Mouse (Mus musculus): Measurements from ENCODE around the gene Cpn2.

Gene Cpn2

GRCm38 (mm10) chr16:30267359-30267758 lies at the start of gene Cpn2:
Gene Cpn2 (minus strand): TSS chr16:30267499.
- no peak for DNase-seq

- DNase-seq, result no peak
These were observed 46.9 kb upstream of the Cpn2 start for GRCm38 (mm10) chr16:30314236-30314635.

- DNase-seq, result no peak
These were observed 43.3 kb upstream of the Cpn2 start, which contains the start of gene Gp5 for GRCm38 (mm10) chr16:30310647-30311046. Gene Gp5 (minus strand): TSS chr16:30310779.

- DNase-seq, result no peak
These were observed 42.8 kb upstream of the Cpn2 start for GRCm38 (mm10) chr16:30310171-30310515.

- DNase-seq, result peak; percentile 48
These were observed 42.3 kb upstream of the Cpn2 start for GRCm38 (mm10) chr16:30309395-30310170.

DNA sequence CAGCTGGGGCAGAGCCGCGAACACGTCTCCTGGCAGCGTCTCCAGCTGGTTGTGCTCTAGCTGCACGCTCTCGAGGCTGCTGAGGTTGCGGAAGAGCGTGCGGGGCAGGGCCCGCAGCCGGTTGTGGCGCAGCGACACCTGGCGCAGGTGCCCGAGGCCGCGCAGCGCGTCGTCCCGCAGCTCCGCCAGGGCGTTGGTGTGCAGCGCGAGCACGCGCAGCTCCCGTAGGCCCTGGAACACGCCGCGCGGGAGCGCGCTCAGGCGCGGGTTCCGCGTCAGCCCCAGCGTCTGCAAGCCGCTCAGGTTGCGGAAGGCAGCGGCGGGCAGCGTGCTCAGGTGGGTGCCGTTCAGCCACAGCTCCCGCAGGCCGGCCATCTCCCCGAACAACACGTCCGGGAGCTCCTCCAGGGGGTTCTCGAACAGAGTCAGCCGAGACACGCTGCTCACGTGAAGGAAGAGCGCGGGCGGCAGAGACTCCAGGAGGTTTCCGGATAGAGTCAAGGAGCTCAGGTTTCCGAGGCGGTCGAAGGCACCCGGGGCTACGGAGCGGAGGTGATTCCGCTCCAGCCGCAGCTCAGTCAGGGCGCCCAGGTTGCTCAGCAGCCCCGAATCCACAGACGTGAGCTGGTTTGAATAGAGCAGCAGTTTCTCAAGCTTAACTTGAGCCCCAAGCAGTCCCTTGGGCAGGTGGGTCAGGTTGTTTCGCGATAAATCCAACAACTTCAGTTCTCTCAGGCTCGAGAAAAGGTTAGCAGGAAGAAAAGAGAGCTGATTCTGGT lies 41.5 kb upstream of the Cpn2 start:
- peak; percentile 85 for DNase-seq

GRCm38 (mm10) chr16:30307961-30308615 lies 40.8 kb upstream of the Cpn2 start:
- no peak for DNase-seq

- DNase-seq, result no peak
These were observed 40.0 kb upstream of the Cpn2 start for GRCm38 (mm10) chr16:30307306-30307705.

DNA sequence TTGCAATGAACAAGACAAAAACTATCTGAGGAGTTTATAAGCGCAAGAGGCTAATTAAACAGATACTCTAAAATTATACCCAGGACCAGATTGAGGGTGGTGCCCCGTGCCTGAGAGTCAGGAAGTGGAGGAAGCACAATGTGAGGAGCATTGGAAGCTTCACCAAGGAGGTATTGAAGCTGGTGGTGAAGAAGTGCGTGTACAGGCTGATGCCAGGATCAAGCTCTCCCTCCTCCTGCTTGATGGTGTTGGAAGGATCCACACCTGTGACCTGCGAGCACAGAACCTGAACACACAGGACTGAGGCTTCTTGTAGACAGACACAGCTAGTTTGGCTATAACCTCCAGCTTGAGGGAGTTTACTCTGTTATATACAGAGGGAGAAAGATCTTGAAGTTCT lies 38.8 kb upstream of the Cpn2 start:
- DNase-seq, result no peak

GRCm38 (mm10) chr16:30304236-30304635 lies 36.9 kb upstream of the Cpn2 start:
- DNase-seq, result no peak

GRCm38 (mm10) chr16:30303411-30303810 lies 36.1 kb upstream of the Cpn2 start:
- no peak for DNase-seq

- DNase-seq, result no peak
These were observed 35.4 kb upstream of the Cpn2 start for GRCm38 (mm10) chr16:30302686-30303085.

DNA sequence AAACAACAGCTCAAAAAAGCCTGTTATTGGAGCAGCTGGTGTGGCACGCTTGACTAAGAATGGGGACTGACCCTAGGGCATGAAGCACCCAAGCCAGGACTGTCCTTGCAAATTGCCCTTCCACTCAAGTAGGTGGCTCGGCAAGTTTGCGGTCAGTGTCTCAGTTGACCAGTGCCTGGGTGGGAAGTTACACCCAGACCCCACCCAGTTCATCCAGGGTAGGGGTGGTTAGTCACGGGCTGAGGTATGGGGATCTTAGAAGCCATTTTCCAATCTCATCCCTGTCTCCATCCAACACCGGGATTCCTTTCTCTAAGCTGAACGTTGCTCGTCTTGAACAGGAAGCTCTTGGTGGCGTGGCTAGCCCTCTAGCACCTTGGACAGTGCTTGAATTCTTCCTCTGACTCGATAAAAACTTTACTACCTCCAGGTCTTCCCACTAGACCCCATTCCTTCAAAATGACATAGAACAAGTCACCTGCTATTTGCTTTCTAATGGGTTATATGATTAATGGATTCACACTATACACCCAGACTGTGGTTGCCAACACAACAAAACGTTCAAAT lies 32.5 kb upstream of the Cpn2 start:
- no peak for DNase-seq

DNA sequence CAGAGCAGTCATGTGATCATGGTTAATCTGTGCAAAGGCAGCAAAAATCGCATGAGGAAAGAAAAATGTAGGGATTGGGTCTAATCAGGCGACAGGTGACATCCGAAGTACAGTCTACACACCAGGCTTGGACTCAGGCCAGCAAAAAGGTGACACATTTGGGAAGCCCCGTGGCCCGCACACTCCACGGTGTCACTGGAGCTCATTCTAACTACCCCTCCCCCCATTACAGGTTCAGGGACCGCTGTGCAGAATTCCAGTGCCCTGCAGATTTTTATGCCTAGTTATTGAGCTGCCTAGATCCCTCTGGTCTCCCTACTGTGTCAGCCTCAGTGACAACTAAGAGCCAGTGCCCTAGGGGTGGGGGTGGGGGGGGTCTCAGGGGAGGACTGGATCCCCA lies 30.2 kb upstream of the Cpn2 start:
- no peak for DNase-seq

DNA sequence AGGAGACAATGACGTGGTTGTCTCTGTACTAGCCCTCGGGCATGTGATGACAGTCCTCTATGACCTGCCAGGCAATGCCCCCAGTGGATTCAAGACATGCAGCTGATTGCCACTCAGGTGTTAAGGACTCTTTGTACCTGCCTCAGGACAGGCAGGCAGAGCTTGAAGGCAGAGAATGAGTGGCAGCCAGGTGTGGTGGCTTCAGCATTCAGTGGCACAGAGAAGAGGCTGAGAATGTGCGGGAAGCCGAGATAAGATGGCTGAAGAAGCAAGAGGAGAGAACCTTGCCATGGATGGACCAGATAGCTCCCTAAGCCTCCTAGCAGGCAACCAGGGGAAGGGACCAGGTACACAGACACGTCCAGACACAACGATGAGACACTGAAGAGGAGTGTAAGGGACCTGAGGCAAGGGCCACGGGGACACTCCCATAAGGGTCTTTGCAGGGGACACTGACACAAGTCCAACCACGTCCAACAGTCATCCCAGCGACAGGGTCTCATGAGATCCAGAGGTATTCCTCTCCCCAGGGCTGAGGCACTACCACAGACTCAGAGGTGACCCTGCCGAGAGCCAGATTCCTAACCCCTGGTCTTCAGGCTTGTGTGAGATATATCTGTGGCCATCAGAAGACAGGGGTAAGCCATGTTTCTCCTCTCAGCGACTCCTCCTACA lies 29.4 kb upstream of the Cpn2 start:
- DNase-seq, result no peak

DNA sequence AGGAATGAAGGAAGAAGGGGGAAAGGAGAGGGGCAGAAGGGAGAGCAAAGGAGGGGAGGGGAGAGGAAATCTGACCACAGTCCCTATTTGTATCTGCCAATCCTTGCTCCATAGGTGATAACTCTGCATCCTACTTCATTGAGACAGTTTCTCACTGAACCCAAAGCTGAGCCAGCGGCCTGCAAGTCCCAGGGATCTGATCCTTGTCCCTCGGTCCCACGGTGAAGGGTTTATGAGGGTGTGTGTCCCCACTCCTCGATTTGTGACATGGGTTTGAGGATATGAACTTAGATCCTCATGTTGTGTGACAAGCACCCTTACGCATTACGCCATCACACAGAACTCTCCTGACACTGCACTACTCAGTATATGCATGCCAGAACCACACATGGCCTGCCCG lies 27.8 kb upstream of the Cpn2 start:
- DNase-seq, result no peak

- no peak for DNase-seq
These were observed 23.1 kb upstream of the Cpn2 start for GRCm38 (mm10) chr16:30290436-30290835.

DNA sequence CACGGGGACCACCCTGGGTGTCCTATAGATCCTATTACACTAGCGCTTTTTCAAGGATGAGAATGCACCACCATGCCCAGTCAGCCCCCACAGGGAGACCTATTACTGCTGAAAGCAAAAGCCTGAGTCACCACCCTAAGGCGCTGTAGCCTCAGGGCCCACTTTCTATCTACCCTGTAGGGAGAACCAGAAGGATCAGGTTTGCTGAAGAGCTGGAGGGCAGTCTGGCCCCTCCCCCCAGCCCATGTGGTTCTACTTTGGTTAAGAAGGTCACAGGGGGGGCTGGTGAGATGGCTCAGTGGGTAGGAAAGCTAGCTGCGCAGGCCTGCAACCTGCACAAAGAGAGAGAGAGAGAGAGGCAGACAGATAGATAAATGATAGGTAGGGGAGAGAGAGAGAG lies 18.4 kb upstream of the Cpn2 start:
- DNase-seq, result no peak

GRCm38 (mm10) chr16:30283743-30284337 lies 16.5 kb upstream of the Cpn2 start:
- no peak for DNase-seq

GRCm38 (mm10) chr16:30282844-30283495 lies 15.7 kb upstream of the Cpn2 start, which contains the start of gene Lrrc15:
Gene Lrrc15 (minus strand): TSS chr16:30283256.
- DNase-seq, result no peak

DNA sequence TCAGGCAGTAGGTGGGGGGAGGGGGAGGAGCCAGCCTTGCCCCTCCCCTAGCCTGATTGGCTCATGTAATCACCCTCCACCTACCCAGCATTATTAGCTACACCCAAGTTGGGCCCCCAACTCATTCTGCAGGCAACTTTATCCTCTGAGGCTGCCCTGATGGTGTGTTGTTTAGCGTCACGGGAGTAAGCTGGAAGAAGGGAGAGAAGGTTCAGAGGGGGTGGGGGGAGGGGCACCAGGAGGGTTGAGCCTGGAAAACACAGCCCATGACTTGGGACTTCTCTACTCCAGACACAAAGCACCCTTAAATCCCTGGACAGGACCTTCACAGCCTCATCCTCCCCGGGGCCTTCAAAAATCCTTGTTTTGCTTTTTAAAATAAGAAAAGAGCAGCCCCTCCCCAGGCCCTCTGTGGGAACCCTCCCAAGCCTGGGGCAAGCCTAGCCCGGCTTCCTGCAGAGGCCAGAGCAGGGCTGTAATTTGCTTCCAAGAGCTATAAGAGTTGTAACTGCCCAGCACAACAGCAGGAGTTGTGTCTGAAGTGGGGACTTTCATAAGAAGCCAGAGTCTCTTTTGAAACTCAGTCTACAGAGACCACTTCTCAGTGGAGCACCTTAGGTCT lies 13.5 kb upstream of the Cpn2 start:
- DNase-seq, result no peak

Data from right cerebral cortex, postnatal 25 days (tissue).